In the genomic region with DNA sequence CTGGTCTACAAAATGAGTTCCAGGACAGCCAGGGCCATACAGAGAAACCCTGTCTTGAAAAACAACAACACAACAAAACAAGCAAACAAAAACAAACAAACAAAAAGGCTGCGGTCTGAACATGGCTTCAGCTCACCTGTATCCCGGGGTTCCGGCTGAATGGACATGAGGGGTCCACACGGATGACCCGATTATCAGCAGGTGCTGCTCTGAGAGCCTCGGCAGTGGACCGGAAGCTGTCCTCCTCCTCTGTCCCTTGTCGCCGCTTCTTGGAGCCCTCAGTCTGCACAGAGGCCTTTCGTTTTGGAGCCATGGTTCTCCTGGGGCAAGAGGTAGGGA, we compare ENCODE assay signal across 8 mouse cellular contexts. TPM values are rescaled to one million over a fixed set of nuclear protein-coding genes. Genes with fewer than 3 reads are reported as not detected.
A peak's percentile ranks its signal among the peaks of the same experiment; 100 is the strongest.
DNase-seq lines count a peak whose midpoint lies in the region; ATAC-seq and TF ChIP-seq lines count a peak whose summit lies in the region.

A gene (plus strand): TSS at position 301 of the 339 bp plus-strand sequence.

- H3K36me3 ChIP-seq in kidney, postnatal 0 days (ENCODE audit: insufficient read depth, low read length), result no peaks in the 10 kb centered on the region; the same call in 1 of the 2 replicates
- peaks cover 14% of the 10 kb centered on the region for H3K36me3 ChIP-seq in forebrain, embryonic 13.5 days (ENCODE audit: poor library complexity, severe bottlenecking)
- H3K36me3 ChIP-seq in midbrain, embryonic 16.5 days (ENCODE audit: control insufficient read depth, insufficient read depth, low read length), result peaks cover under 1% of the 10 kb centered on the region; the same call in 1 of the 2 replicates

- H3K4me1 ChIP-seq in kidney, postnatal 0 days (replicated peaks; ENCODE audit: insufficient read depth, low read length), result peaks cover 12% of the 10 kb centered on the region
- peaks cover 36% of the 10 kb centered on the region for H3K4me1 ChIP-seq in forebrain, embryonic 13.5 days
- peaks cover 10% of the 10 kb centered on the region for H3K4me1 ChIP-seq in midbrain, embryonic 16.5 days (ENCODE audit: control insufficient read depth, insufficient read depth, low read length)

- intact Hi-C loops in left cerebral cortex, postnatal 25 days (cut with DNase I), result loop anchor here (2.0 to 5.0 kb wide), 4 partner anchors 27 to 187 kb away; a partner anchor contains a TSS

- 86% methylated on average over 10 of the region's 10 CpGs for WGBS in kidney, postnatal 0 days
- WGBS in forebrain, embryonic 13.5 days, result 88% methylated on average over 10 of the region's 10 CpGs
- WGBS in midbrain, embryonic 16.5 days, result 90% methylated on average over 10 of the region's 10 CpGs

- peak within 1 kb of the TSS; percentile 63; the same call in 1 of the 2 replicates for H3K27ac ChIP-seq in kidney, postnatal 0 days
- H3K27ac ChIP-seq in forebrain, embryonic 13.5 days, result no peak within 1 kb of the TSS
- H3K27ac ChIP-seq in midbrain, embryonic 16.5 days (ENCODE audit: low read length), result no peak within 1 kb of the TSS; the same call in 1 of the 2 replicates

- H3K9me3 ChIP-seq in kidney, postnatal 0 days (replicated peaks; ENCODE audit: low read length), result no peaks in the 10 kb centered on the region
- H3K9me3 ChIP-seq in forebrain, embryonic 13.5 days (replicated peaks), result no peaks in the 10 kb centered on the region
- H3K9me3 ChIP-seq in midbrain, embryonic 16.5 days (replicated peaks; ENCODE audit: control insufficient read depth, low read length, poor library complexity, severe bottlenecking), result no peaks in the 10 kb centered on the region

- ATAC-seq in kidney, postnatal 0 days (replicated peaks; ENCODE audit: low FRiP score, low read depth), result no peak
- ATAC-seq in activated CD4-positive, CD25-positive, alpha-beta regulatory T cell, adult 4 months, result no peak
- ATAC-seq in forebrain, embryonic 13.5 days, result no peak
- ATAC-seq in midbrain, embryonic 16.5 days, result no peak

- H3K27me3 ChIP-seq in kidney, postnatal 0 days (ENCODE audit: insufficient read depth, low read length), result no peaks in the 10 kb centered on the region
- H3K27me3 ChIP-seq in forebrain, embryonic 13.5 days, result no peaks in the 10 kb centered on the region
- H3K27me3 ChIP-seq in midbrain, embryonic 16.5 days (ENCODE audit: control insufficient read depth, insufficient read depth, low read depth, low read length), result 0 out of 2 replicates have a peak, but pooled peaks cover 3% of the 10 kb centered on the region

- no peak within 1 kb of the TSS; the same call in 1 of the 2 replicates for H3K9ac ChIP-seq in kidney, postnatal 0 days (ENCODE audit: low read depth, low read length)
- H3K9ac ChIP-seq in forebrain, embryonic 13.5 days, result peak within 1 kb of the TSS; percentile 31; the same call in 1 of the 2 replicates
- H3K9ac ChIP-seq in midbrain, embryonic 16.5 days (ENCODE audit: low read depth, low read length), result no peak within 1 kb of the TSS

- no peak for TF ChIP-seq CTCF in kidney, postnatal 0 days (IDR thresholded peaks at IDR 0.05; ENCODE audit: low read depth)

- H3K4me3 ChIP-seq in kidney, postnatal 0 days (replicated peaks; ENCODE audit: low read depth, low read length), result peak within 1 kb of the TSS; percentile 1; the same call in 1 of the 2 replicates
- 0 out of 2 replicates have a peak within 1 kb of the TSS, but pooled peaks have one; percentile 70 for H3K4me3 ChIP-seq in forebrain, embryonic 13.5 days
- H3K4me3 ChIP-seq in midbrain, embryonic 16.5 days (ENCODE audit: low read depth, low read length), result no peak within 1 kb of the TSS

- peak within 1 kb of the TSS; percentile 21 for H3K4me2 ChIP-seq in kidney, postnatal 0 days (ENCODE audit: low read length)
- peak within 1 kb of the TSS; percentile 92 for H3K4me2 ChIP-seq in forebrain, embryonic 13.5 days
- peak within 1 kb of the TSS; percentile 39; the same call in 1 of the 2 replicates for H3K4me2 ChIP-seq in midbrain, embryonic 16.5 days (ENCODE audit: low read length)

- no peak for DNase-seq in kidney, postnatal 0 days (ENCODE audit: low spot score)
- no peak for DNase-seq in kidney, adult 18-20 months
- no peak for DNase-seq in heart, postnatal 4 days
- no peak for DNase-seq in left cerebral cortex, postnatal 25 days (ENCODE audit: low spot score in 2 of 2)
- DNase-seq in embryo, embryonic 10.5 days (ENCODE audit: low spot score), result no peak

RNA-seq across cellular contexts. Expression of the gene that starts here (rescaled TPM):
- polyA plus RNA-seq in kidney, postnatal 0 days (2015; fragmentation: Nextera tagmentation; extraction: Ambion mirVana), result 35.6 and 40.0 TPM in 2 replicates
- polyA plus RNA-seq in activated CD4-positive, CD25-positive, alpha-beta regulatory T cell, adult 4 months (2017; shearing (Covaris generic)), result 10 to 100 TPM; 23.1 to 33.9 TPM
- 52.8 and 58.5 TPM in 2 replicates for polyA plus RNA-seq in forebrain, embryonic 13.5 days (2015; fragmentation: Nextera tagmentation; extraction: Ambion mirVana)
- total RNA-seq in heart, postnatal 4 days (2021), result 10 to 100 TPM; 21.3 to 23.3 TPM
- total RNA-seq in left cerebral cortex, postnatal 25 days (2021), result 10 to 100 TPM; 30.2 to 37.0 TPM
- polyA plus RNA-seq in midbrain, embryonic 16.5 days (2015; fragmentation: Nextera tagmentation; extraction: Ambion mirVana), result 48.3 and 48.5 TPM in 2 replicates

Comparison
In these comparisons a context has a peak if more than half of its experiments do, and no peak if none do; other contexts are left out.
1. H3K4me2 ChIP-seq: peak in every context shown above with its lines; median percentile 92 in forebrain, embryonic 13.5 days; 39 in midbrain, embryonic 16.5 days; 21 in kidney, postnatal 0 days.